Mouse (Mus musculus): ENCODE measurements around the gene Syn2.

DNA sequence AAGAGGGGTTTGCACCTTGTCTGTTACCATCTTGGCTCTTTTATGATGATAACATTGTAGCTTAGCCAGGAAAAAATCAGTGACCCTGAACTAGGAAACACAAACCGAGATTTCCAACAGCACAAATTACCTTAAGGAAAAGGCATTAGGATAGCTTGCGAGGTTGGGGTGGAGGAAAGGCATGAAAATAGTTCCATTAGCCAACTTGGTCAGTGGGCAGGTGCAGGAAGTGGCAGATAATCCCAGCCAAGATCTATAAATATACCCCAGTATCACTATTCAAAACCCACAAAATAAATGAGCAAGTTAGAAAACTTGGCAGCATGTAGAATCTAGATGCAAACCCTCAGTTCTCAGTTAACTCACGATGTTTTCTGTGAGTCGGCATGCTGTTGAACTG is 97.1 kb downstream of the Syn2 start:
- TF ChIP-seq POLR2A (IDR thresholded peaks at IDR 0.05; ENCODE audit: borderline replicate concordance, control insufficient read depth, low read depth, low read length), result no peak
- no peak for TF ChIP-seq CTCF (IDR thresholded peaks at IDR 0.05; ENCODE audit: control insufficient read depth, insufficient read depth, low read length)

All from bone marrow, adult 2 months (tissue).